Mouse (Mus musculus): ENCODE measurements at regions not wholly inside any gene's neighbourhood (a gene's known extent, or its start where the extent isn't known, plus 50 kb on each side); places are given as distances from the start of the nearest gene placed in this dataset.

GRCm38 (mm10) chr16:19894435-19894994 is 88.3 kb downstream of the Klhl6 start:
- no peak overlapping the region for H3K4me3 ChIP-seq (replicated peaks; ENCODE audit: insufficient read depth, low read depth, low read length)
- WGBS = 88% methylated on average over 9 of the region's 9 CpGs
- no peak for TF ChIP-seq POLR2A (IDR thresholded peaks at IDR 0.05; ENCODE audit: borderline replicate concordance, insufficient read depth, low read length)
- TF ChIP-seq CTCF (IDR thresholded peaks at IDR 0.05; ENCODE audit: borderline replicate concordance, insufficient read depth, low read depth, low read length) = no peak
- no peak overlapping the region for H3K27ac ChIP-seq (ENCODE audit: insufficient read depth, low read length)
- no peaks in the 10 kb centered on the region for H3K4me1 ChIP-seq (ENCODE audit: control insufficient read depth, insufficient read depth, low read length)
- H3K27me3 ChIP-seq (ENCODE audit: control insufficient read depth, insufficient read depth, low read length) = no peaks in the 10 kb centered on the region
- DNase-seq = no peak
